Mouse (Mus musculus): ENCODE data around the gene Ruvbl2. TPM values are rescaled to one million over a fixed set of nuclear protein-coding genes. Genes with fewer than 3 reads are reported as not detected.
"Not testable (repeated sequence)": the region's sequence is repeated elsewhere in the genome, so short reads cannot be mapped to it uniquely, and the experiment has no call there.

Gene Ruvbl2
- polyA plus RNA-seq, 1 experiment from 2014 or later: 67.1 TPM

- 7% methylated on average over 3 of the region's 3 CpGs for WGBS (ENCODE audit: insufficient replicate concordance)
- peak overlapping the region; percentile 56; the same call in 1 of the 2 replicates for H3K9ac ChIP-seq
These were observed 41.5 kb downstream of the Ruvbl2 start for GRCm38 (mm10) chr7:45396337-45396775.

GRCm38 (mm10) chr7:45395578-45396336 is 42.1 kb downstream of the Ruvbl2 start, which contains the start of gene Snrnp70:
Gene Snrnp70, minus strand, starts transcription at chr7:45395742.
- H3K36me3 ChIP-seq (replicated peaks): peaks cover 37% of the 10 kb centered on the region
- peak; percentile 96 for ATAC-seq (ENCODE audit: insufficient read depth)
- no peaks in the 10 kb centered on the region for H3K9me3 ChIP-seq (replicated peaks)
- peak within 1 kb of the TSS; percentile 87 for H3K9ac ChIP-seq
- H3K4me3 ChIP-seq (replicated peaks): peak within 1 kb of the TSS; percentile 75
- H3K27ac ChIP-seq (replicated peaks): peak within 1 kb of the TSS; percentile 96
- WGBS (ENCODE audit: insufficient replicate concordance): under 1% methylated on average over 60 of the region's 60 CpGs
- H3K27me3 ChIP-seq: 0 out of 2 replicates have a peak, but pooled peaks cover 8% of the 10 kb centered on the region
- H3K4me2 ChIP-seq: peak within 1 kb of the TSS; percentile 90
- peaks cover 30% of the 10 kb centered on the region for H3K4me1 ChIP-seq (replicated peaks)

More at GRCm38 (mm10) chr7:45396337-45396775, 41.5 kb downstream of the Ruvbl2 start:
- peak overlapping the region; percentile 90 for H3K4me2 ChIP-seq
- peaks cover 30% of the 10 kb centered on the region for H3K4me1 ChIP-seq (replicated peaks)
- peak overlapping the region; percentile 75 for H3K4me3 ChIP-seq (replicated peaks)
- peak overlapping the region; percentile 96 for H3K27ac ChIP-seq (replicated peaks)
- not testable (repeated sequence) for H3K27me3 ChIP-seq; H3K9me3 ChIP-seq (replicated peaks)
- ATAC-seq (ENCODE audit: insufficient read depth): peak; percentile 55
- peaks cover 32% of the 10 kb centered on the region for H3K36me3 ChIP-seq (replicated peaks)

GRCm38 (mm10) chr7:45395129-45395541 is 42.8 kb downstream of the Ruvbl2 start:
- H3K4me3 ChIP-seq (replicated peaks): peak overlapping the region; percentile 75
- H3K36me3 ChIP-seq (replicated peaks): peaks cover 43% of the 10 kb centered on the region
- 0% methylated on average over 19 of the region's 20 CpGs for WGBS (ENCODE audit: insufficient replicate concordance)
- H3K4me2 ChIP-seq: peak overlapping the region; percentile 90
- H3K9ac ChIP-seq: peak overlapping the region; percentile 87
- H3K27ac ChIP-seq (replicated peaks): peak overlapping the region; percentile 96
- ATAC-seq (ENCODE audit: insufficient read depth): peak; percentile 71
- H3K27me3 ChIP-seq: 0 out of 2 replicates have a peak, but pooled peaks cover 8% of the 10 kb centered on the region
- H3K4me1 ChIP-seq (replicated peaks): peaks cover 30% of the 10 kb centered on the region
- no peaks in the 10 kb centered on the region for H3K9me3 ChIP-seq (replicated peaks)

- 87% methylated on average over 3 of the region's 3 CpGs for WGBS (ENCODE audit: insufficient replicate concordance)
- no peak overlapping the region for H3K4me2 ChIP-seq
- no peak for ATAC-seq (ENCODE audit: insufficient read depth)
- H3K27ac ChIP-seq (replicated peaks): no peak overlapping the region
- no peaks in the 10 kb centered on the region for H3K27me3 ChIP-seq
- no peaks in the 10 kb centered on the region for H3K9me3 ChIP-seq (replicated peaks)
- H3K36me3 ChIP-seq (replicated peaks): peaks cover 100% of the 10 kb centered on the region
- H3K4me1 ChIP-seq (replicated peaks): no peaks in the 10 kb centered on the region
- H3K9ac ChIP-seq: no peak overlapping the region
- no peak overlapping the region for H3K4me3 ChIP-seq (replicated peaks)
These were observed 51.8 kb downstream of the Ruvbl2 start for GRCm38 (mm10) chr7:45386077-45386476.

- 89% methylated on average over 1 of the region's 1 CpGs for whole genome bisulfite sequencing (ENCODE audit: insufficient replicate concordance)
- peaks cover 89% of the 10 kb centered on the region for H3K36me3 ChIP-seq (replicated peaks)
- H3K9me3 ChIP-seq (replicated peaks): no peaks in the 10 kb centered on the region
- no peak overlapping the region for H3K4me3 ChIP-seq (replicated peaks)
- H3K27me3 ChIP-seq: no peaks in the 10 kb centered on the region
- ATAC-seq (ENCODE audit: insufficient read depth): no peak
- H3K4me1 ChIP-seq (replicated peaks): peaks cover 4% of the 10 kb centered on the region; the same call in 1 of the 2 replicates
- no peak overlapping the region for H3K9ac ChIP-seq
- H3K27ac ChIP-seq (replicated peaks): no peak overlapping the region
- H3K4me2 ChIP-seq: no peak overlapping the region
These were observed 61.8 kb downstream of the Ruvbl2 start for GRCm38 (mm10) chr7:45376057-45376456.

- no peaks in the 10 kb centered on the region for H3K9me3 ChIP-seq (replicated peaks)
- peaks cover 11% of the 10 kb centered on the region for H3K27me3 ChIP-seq
- H3K27ac ChIP-seq (replicated peaks): no peak overlapping the region
- no peak overlapping the region for H3K4me2 ChIP-seq
- H3K4me1 ChIP-seq (replicated peaks): peaks cover 18% of the 10 kb centered on the region
- 76% methylated on average over 8 of the region's 8 CpGs for WGBS (ENCODE audit: insufficient replicate concordance)
- no peak for ATAC-seq (ENCODE audit: insufficient read depth)
- H3K9ac ChIP-seq: no peak overlapping the region
- H3K4me3 ChIP-seq (replicated peaks): no peak overlapping the region
- H3K36me3 ChIP-seq (replicated peaks): peaks cover 74% of the 10 kb centered on the region
These were observed 63.3 kb downstream of the Ruvbl2 start for GRCm38 (mm10) chr7:45374620-45375019.

- H3K4me3 ChIP-seq (replicated peaks): no peak overlapping the region
- no peak for ATAC-seq (ENCODE audit: insufficient read depth)
- no peak overlapping the region for H3K4me2 ChIP-seq
- H3K9ac ChIP-seq: no peak overlapping the region
- no peak overlapping the region for H3K27ac ChIP-seq (replicated peaks)
- H3K27me3 ChIP-seq: peaks cover 33% of the 10 kb centered on the region
- H3K4me1 ChIP-seq (replicated peaks): peaks cover 32% of the 10 kb centered on the region
- 79% methylated on average over 5 of the region's 5 CpGs for WGBS (ENCODE audit: insufficient replicate concordance)
- no peaks in the 10 kb centered on the region for H3K9me3 ChIP-seq (replicated peaks)
- peaks cover 52% of the 10 kb centered on the region for H3K36me3 ChIP-seq (replicated peaks)
These were observed 65.5 kb downstream of the Ruvbl2 start for GRCm38 (mm10) chr7:45372371-45372770.

Small RNAs within 50 kb of the gene (microRNA-seq; reads per million reads assigned to microRNA genes)
- 0.76 reads per million for gene Gm22133

Other genes with a start within 250 kb of the Ruvbl2 start
- gene Ccdc155, start 233.2 kb downstream of the Ruvbl2 start, polyA plus RNA-seq (2015; fragmentation: Nextera tagmentation; extraction: Ambion mirVana): 0.07 and 0.13 TPM in 2 replicates
- 2.0 and 2.4 TPM in 2 replicates for gene Dkkl1, start 225.9 kb downstream of the Ruvbl2 start, polyA plus RNA-seq (2015; fragmentation: Nextera tagmentation; extraction: Ambion mirVana)
- gene Tead2, start 222.3 kb downstream of the Ruvbl2 start, polyA plus RNA-seq (2015; fragmentation: Nextera tagmentation; extraction: Ambion mirVana): 6.6 and 7.0 TPM in 2 replicates
- gene Cd37, start 199.0 kb downstream of the Ruvbl2 start, polyA plus RNA-seq (2015; fragmentation: Nextera tagmentation; extraction: Ambion mirVana): 15.1 and 16.7 TPM in 2 replicates
- gene Slc6a16, start 197.0 kb downstream of the Ruvbl2 start, polyA plus RNA-seq (2015; fragmentation: Nextera tagmentation; extraction: Ambion mirVana): not detected in 2 replicates
- not detected in 2 replicates for gene Slc6a21, start 160.6 kb downstream of the Ruvbl2 start, polyA plus RNA-seq (2015; fragmentation: Nextera tagmentation; extraction: Ambion mirVana)
- gene Trpm4, start 104.3 kb downstream of the Ruvbl2 start, polyA plus RNA-seq (2015; fragmentation: Nextera tagmentation; extraction: Ambion mirVana): 1.3 and 1.5 TPM in 2 replicates
- gene Hrc, start 102.8 kb downstream of the Ruvbl2 start, polyA plus RNA-seq (2015; fragmentation: Nextera tagmentation; extraction: Ambion mirVana): 0.31 and 0.54 TPM in 2 replicates
- 0.09 and 0.14 TPM in 2 replicates for gene Ppfia3, start 71.1 kb downstream of the Ruvbl2 start, polyA plus RNA-seq (2015; fragmentation: Nextera tagmentation; extraction: Ambion mirVana)
- not detected in 2 replicates for gene Lin7b, start 67.5 kb downstream of the Ruvbl2 start, polyA plus RNA-seq (2015; fragmentation: Nextera tagmentation; extraction: Ambion mirVana)
- gene Snrnp70, start 42.4 kb downstream of the Ruvbl2 start, polyA plus RNA-seq (2015; fragmentation: Nextera tagmentation; extraction: Ambion mirVana): 77.8 and 86.3 TPM in 2 replicates
- gene Kcna7, start 32.4 kb downstream of the Ruvbl2 start, polyA plus RNA-seq (2015; fragmentation: Nextera tagmentation; extraction: Ambion mirVana): not detected in 2 replicates
- 0.22 and 0.24 TPM in 2 replicates for gene Ntf5, start 24.4 kb downstream of the Ruvbl2 start, polyA plus RNA-seq (2015; fragmentation: Nextera tagmentation; extraction: Ambion mirVana)
- gene Lhb, start 17.3 kb downstream of the Ruvbl2 start, polyA plus RNA-seq (2015; fragmentation: Nextera tagmentation; extraction: Ambion mirVana): not detected in 2 replicates
- gene Gys1, start 3.3 kb downstream of the Ruvbl2 start, polyA plus RNA-seq (2015; fragmentation: Nextera tagmentation; extraction: Ambion mirVana): 6.8 and 7.7 TPM in 2 replicates
- gene Ftl1, start 21.8 kb upstream of the Ruvbl2 start, polyA plus RNA-seq (2015; fragmentation: Nextera tagmentation; extraction: Ambion mirVana): 6,104 and 6,562 TPM in 2 replicates
- 70.3 and 71.4 TPM in 2 replicates for gene Bax, start 28.8 kb upstream of the Ruvbl2 start, polyA plus RNA-seq (2015; fragmentation: Nextera tagmentation; extraction: Ambion mirVana)
- gene Tulp2, start 43.8 kb upstream of the Ruvbl2 start, polyA plus RNA-seq (2015; fragmentation: Nextera tagmentation; extraction: Ambion mirVana): 0.58 and 0.62 TPM in 2 replicates
- not detected in 2 replicates for gene Gm45808, start 48.7 kb upstream of the Ruvbl2 start, polyA plus RNA-seq (2015; fragmentation: Nextera tagmentation; extraction: Ambion mirVana)
- gene Dhdh, start 50.7 kb upstream of the Ruvbl2 start, polyA plus RNA-seq (2015; fragmentation: Nextera tagmentation; extraction: Ambion mirVana): 2.4 and 2.5 TPM in 2 replicates
- 118 and 131 TPM in 2 replicates for gene Nucb1, start 72.3 kb upstream of the Ruvbl2 start, polyA plus RNA-seq (2015; fragmentation: Nextera tagmentation; extraction: Ambion mirVana)
- gene Ppp1r15a, start 88.2 kb upstream of the Ruvbl2 start, polyA plus RNA-seq (2015; fragmentation: Nextera tagmentation; extraction: Ambion mirVana): 280 and 325 TPM in 2 replicates
- gene Plekha4, start 88.2 kb upstream of the Ruvbl2 start, polyA plus RNA-seq (2015; fragmentation: Nextera tagmentation; extraction: Ambion mirVana): 0.66 and 0.75 TPM in 2 replicates
- gene Hsd17b14, start 116.8 kb upstream of the Ruvbl2 start, polyA plus RNA-seq (2015; fragmentation: Nextera tagmentation; extraction: Ambion mirVana): 1.9 and 2.2 TPM in 2 replicates
- gene Bcat2, start 132.1 kb upstream of the Ruvbl2 start, polyA plus RNA-seq (2015; fragmentation: Nextera tagmentation; extraction: Ambion mirVana): 46.3 and 48.5 TPM in 2 replicates
- not detected in 2 replicates for gene Fgf21, start 177.4 kb upstream of the Ruvbl2 start, polyA plus RNA-seq (2015; fragmentation: Nextera tagmentation; extraction: Ambion mirVana)
- not detected in 2 replicates for gene Fut1, start 179.2 kb upstream of the Ruvbl2 start, polyA plus RNA-seq (2015; fragmentation: Nextera tagmentation; extraction: Ambion mirVana)
- 0.06 and 0.10 TPM in 2 replicates for gene Izumo1, start 183.7 kb upstream of the Ruvbl2 start, polyA plus RNA-seq (2015; fragmentation: Nextera tagmentation; extraction: Ambion mirVana)
- gene Rasip1, start 189.4 kb upstream of the Ruvbl2 start, polyA plus RNA-seq (2015; fragmentation: Nextera tagmentation; extraction: Ambion mirVana): 2.8 and 3.8 TPM in 2 replicates
- 0.91 and 1.2 TPM in 2 replicates for gene Mamstr, start 201.9 kb upstream of the Ruvbl2 start, polyA plus RNA-seq (2015; fragmentation: Nextera tagmentation; extraction: Ambion mirVana)
- 0.06 TPM in 1 of 2 replicates, not detected in the other for gene Fut2, start 228.3 kb upstream of the Ruvbl2 start, polyA plus RNA-seq (2015; fragmentation: Nextera tagmentation; extraction: Ambion mirVana)
- gene Ntn5, start 245.9 kb upstream of the Ruvbl2 start, polyA plus RNA-seq (2015; fragmentation: Nextera tagmentation; extraction: Ambion mirVana): not detected in 2 replicates

Data from liver, embryonic 15.5 days (tissue).